Mouse (Mus musculus) naive thymus-derived CD4-positive, alpha-beta T cell, adult 2 months (primary cell): ENCODE results near the gene Lgals7.

Source experiments
- DNase-seq: peaks from one replicate; pipeline ENCODE4 v3.0.0-alpha.2; 2011; ENCODE audit warnings: low read depth

Gene Lgals7

GRCm38 (mm10) chr7:28830981-28831380 is 32.7 kb upstream of the Lgals7 start:
- DNase-seq, result no peak

GRCm38 (mm10) chr7:28831411-28832125 is 32.1 kb upstream of the Lgals7 start:
- no peak for DNase-seq

GRCm38 (mm10) chr7:28832137-28832536 is 31.5 kb upstream of the Lgals7 start:
- DNase-seq, result no peak

GRCm38 (mm10) chr7:28833723-28834347 is 29.8 kb upstream of the Lgals7 start, which contains the start of gene Lgals4:
Gene Lgals4 (plus strand): TSS chr7:28833854.
- no peak for DNase-seq

- no peak for DNase-seq
Measured at GRCm38 (mm10) chr7:28836936-28837335, 26.7 kb upstream of the Lgals7 start.

GRCm38 (mm10) chr7:28838331-28838730 is 25.3 kb upstream of the Lgals7 start:
- no peak for DNase-seq

- DNase-seq, result no peak
Measured at GRCm38 (mm10) chr7:28847273-28847672, 16.4 kb upstream of the Lgals7 start.

GRCm38 (mm10) chr7:28849700-28850236 is 13.9 kb upstream of the Lgals7 start:
- no peak for DNase-seq

- DNase-seq, result no peak
Measured at GRCm38 (mm10) chr7:28850642-28851041, 13.0 kb upstream of the Lgals7 start.

- DNase-seq, result no peak
Measured at GRCm38 (mm10) chr7:28859953-28860352, 3.7 kb upstream of the Lgals7 start.

GRCm38 (mm10) chr7:28860898-28861297 is 2.8 kb upstream of the Lgals7 start:
- peak; percentile 51 for DNase-seq

GRCm38 (mm10) chr7:28862817-28863499 is 695 bp upstream of the Lgals7 start:
- DNase-seq, result no peak

GRCm38 (mm10) chr7:28864288-28864750 is 666 bp downstream of the Lgals7 start:
- no peak for DNase-seq

GRCm38 (mm10) chr7:28865481-28866300 is 2.0 kb downstream of the Lgals7 start:
- peak; percentile 98 for DNase-seq

- peak; percentile 45 for DNase-seq
Measured at GRCm38 (mm10) chr7:28866769-28867507, 3.3 kb downstream of the Lgals7 start.

- DNase-seq, result peak; percentile 93
Measured at GRCm38 (mm10) chr7:28867508-28868340, 4.1 kb downstream of the Lgals7 start.

- no peak for DNase-seq
Measured at GRCm38 (mm10) chr7:28870901-28871664, 7.4 kb downstream of the Lgals7 start.

- no peak for DNase-seq
Measured at GRCm38 (mm10) chr7:28874565-28874964, 10.9 kb downstream of the Lgals7 start.

- DNase-seq, result no peak
Measured at GRCm38 (mm10) chr7:28876099-28876498, 12.4 kb downstream of the Lgals7 start.
